Mouse (Mus musculus): ENCODE measurements around the gene Chst3.

- TF ChIP-seq MAFK (IDR thresholded peaks at IDR 0.05; ENCODE audit: insufficient replicate concordance, low read length) (no peak), ELF1 (IDR thresholded peaks at IDR 0.05; ENCODE audit: low read depth, low read length) (peak; percentile 73), ZKSCAN1 (IDR thresholded peaks at IDR 0.05; ENCODE audit: borderline replicate concordance, low read depth, low read length) (no peak), USF2 (conservative IDR thresholded peaks at IDR 0.05; ENCODE audit: low read depth, low read length) (no peak), POLR2A (IDR thresholded peaks at IDR 0.05; ENCODE audit: low read depth, low read length) (0 out of 2 replicates have a peak, but pooled peaks have one; percentile 20), NRF1 (IDR thresholded peaks at IDR 0.05; ENCODE audit: low read depth, low read length) (no peak), EP300 (IDR thresholded peaks at IDR 0.05; ENCODE audit: low read length) (no peak), CTCF (conservative IDR thresholded peaks at IDR 0.05 in 1 of 2, IDR thresholded peaks at IDR 0.05 in 1 of 2; ENCODE audit: low read depth in 2 of 2, low read length in 2 of 2) (peak; percentile 88 to 98)
Measured at GRCm38 (mm10) chr10:60148087-60148486, 71.0 kb downstream of the Chst3 start.
